Mouse (Mus musculus) G1E-ER4 (cell line): ENCODE data around the gene Heg1. TPM values are rescaled to one million over a fixed set of nuclear protein-coding genes. Genes with fewer than 3 reads are reported as not detected.

Experiments
- GATA1 ChIP-seq: IDR thresholded peaks from one replicate; pipeline ENCODE4 v1.8.0; 2012; ENCODE audit warnings: low read length, inconsistent platforms
- polyA plus RNA-seq: library from polyadenylated mRNA; stranded (reverse); fragments of >175 nt; gene quantifications from 2 replicates; pipeline ENCODE4 v1.2.3, GENCODE M21; 2012

Heg1 gene
- polyA plus RNA-seq, 1 experiment, result 2.7 TPM

- no peak for TF ChIP-seq GATA1
Measured at GRCm38 (mm10) chr16:33672643-33673042, 11.5 kb upstream of the Heg1 start.

GRCm38 (mm10) chr16:33673530-33674109, 10.6 kb upstream of the Heg1 start:
- no peak for TF ChIP-seq GATA1

- no peak for TF ChIP-seq GATA1
Measured at GRCm38 (mm10) chr16:33675151-33675847, 8.9 kb upstream of the Heg1 start.

GRCm38 (mm10) chr16:33675848-33676184, 8.4 kb upstream of the Heg1 start:
- no peak for TF ChIP-seq GATA1

- no peak for TF ChIP-seq GATA1
Measured at GRCm38 (mm10) chr16:33676347-33677312, 7.5 kb upstream of the Heg1 start.

GRCm38 (mm10) chr16:33677313-33677690, 6.9 kb upstream of the Heg1 start:
- no peak for TF ChIP-seq GATA1

GRCm38 (mm10) chr16:33677901-33678300, 6.3 kb upstream of the Heg1 start:
- no peak for TF ChIP-seq GATA1

GRCm38 (mm10) chr16:33680271-33680670, 3.9 kb upstream of the Heg1 start:
- TF ChIP-seq GATA1, result no peak

- no peak for TF ChIP-seq GATA1
Measured at GRCm38 (mm10) chr16:33680816-33681215, 3.4 kb upstream of the Heg1 start.

GRCm38 (mm10) chr16:33681661-33682060, 2.5 kb upstream of the Heg1 start:
- TF ChIP-seq GATA1, result no peak

GRCm38 (mm10) chr16:33682651-33683050, 1.5 kb upstream of the Heg1 start:
- TF ChIP-seq GATA1, result no peak

GRCm38 (mm10) chr16:33683206-33684161, 686 bp upstream of the Heg1 start:
- TF ChIP-seq GATA1, result no peak

- no peak for TF ChIP-seq GATA1
Measured at GRCm38 (mm10) chr16:33684703-33685701, 832 bp downstream of the Heg1 start.

- TF ChIP-seq GATA1, result no peak
Measured at GRCm38 (mm10) chr16:33686056-33686455, 1.9 kb downstream of the Heg1 start.
